Mouse (Mus musculus) kidney, embryonic 15.5 days (tissue): ENCODE measurements around the gene Matn1. TPM values are rescaled to one million over a fixed set of nuclear protein-coding genes. Genes with fewer than 3 reads are reported as not detected.

Source experiments
- ATAC-seq: fragments of 200-750 bp; cut with Nextera tagmentation; replicated peaks from 2 replicates; pipeline ENCODE4 v1.8.0; 2017; ENCODE audit warnings: moderate TSS enrichment; ENCODE audit not compliant: low FRiP score
- H3K27ac ChIP-seq: fragments of 300-500 bp; sonication (generic); 2 replicates; pipeline ENCODE4 v1.5.1; 2015; ENCODE audit warnings: mild to moderate bottlenecking, inconsistent platforms
- H3K27me3 ChIP-seq: fragments of 300-500 bp; sonication (generic); 2 replicates; pipeline ENCODE4 v1.6.1; 2015; ENCODE audit warnings: inconsistent platforms
- H3K36me3 ChIP-seq: fragments of 300-500 bp; sonication (generic); 2 replicates; pipeline ENCODE4 v1.6.1; 2015; ENCODE audit warnings: inconsistent platforms
- H3K4me1 ChIP-seq: fragments of 300-500 bp; sonication (generic); 2 replicates; pipeline ENCODE4 v1.6.1; 2015; ENCODE audit warnings: inconsistent platforms
- H3K4me2 ChIP-seq: fragments of 300-500 bp; sonication (generic); 2 replicates; pipeline ENCODE4 v1.6.1; 2015; ENCODE audit warnings: moderate library complexity, mild to moderate bottlenecking, inconsistent platforms
- H3K4me3 ChIP-seq: fragments of 300-500 bp; sonication (generic); replicated peaks from 2 replicates; pipeline ENCODE4 v1.5.1; 2015; ENCODE audit warnings: mild to moderate bottlenecking, inconsistent platforms
- H3K9ac ChIP-seq: fragments of 300-500 bp; sonication (generic); 2 replicates; pipeline ENCODE4 v1.6.1; 2015; ENCODE audit warnings: mild to moderate bottlenecking, inconsistent platforms
- H3K9me3 ChIP-seq: fragments of 300-500 bp; sonication (generic); replicated peaks from 2 replicates; pipeline ENCODE4 v1.6.1; 2016; ENCODE audit warnings: inconsistent platforms
- WGBS: fragments of 180-500 bp; shearing (Covaris S2); methylation state at CpG from one replicate; pipeline ENCODE4 v1.1.7; 2015; ENCODE audit warnings: mixed read lengths; 5-methylcytosine and 5-hydroxymethylcytosine counted together
- polyA plus RNA-seq: library from polyadenylated mRNA; unstranded; fragments of >200 nt; fragmentation: Nextera tagmentation; extraction: Ambion mirVana; gene quantifications from 2 replicates; pipeline ENCODE4 v1.2.1, GENCODE M21; 2015

Gene Matn1
- polyA plus RNA-seq, 1 experiment from 2014 or later, result 0.49 TPM

DNA sequence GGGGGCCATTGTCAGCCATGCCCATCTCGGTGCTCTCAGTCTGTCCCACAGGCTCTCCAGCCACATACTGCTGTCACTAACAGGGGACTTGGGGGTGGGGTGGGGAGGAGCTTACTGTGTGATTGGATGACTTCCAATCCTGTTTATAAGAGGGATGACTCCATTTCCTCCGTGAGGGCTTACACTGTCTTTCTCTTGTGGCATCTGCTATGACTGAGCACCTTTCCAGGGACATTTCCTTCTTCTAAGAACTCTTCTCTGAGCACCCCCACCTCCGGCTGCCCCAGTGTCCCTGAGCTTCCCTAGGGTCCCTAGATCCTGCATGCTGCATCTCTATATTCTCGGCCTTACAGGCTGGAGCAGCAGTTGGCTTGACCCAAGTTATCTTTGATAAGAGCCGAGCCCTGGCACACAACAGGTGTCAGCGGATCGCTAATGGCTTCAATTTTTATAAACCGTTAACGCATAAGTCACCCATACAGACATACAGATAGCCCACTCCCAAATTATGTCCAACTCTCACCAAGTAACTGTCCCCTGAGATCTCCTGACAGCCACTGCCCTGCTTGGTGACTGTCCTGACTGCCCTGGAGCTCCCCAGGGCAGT, 24.3 kb upstream of the Matn1 start:
- H3K9me3 ChIP-seq, result no peaks in the 10 kb centered on the region
- no peak overlapping the region for H3K4me3 ChIP-seq
- no peak overlapping the region for H3K9ac ChIP-seq
- H3K27ac ChIP-seq, result peak overlapping the region; percentile 68
- H3K4me1 ChIP-seq, result peaks cover 31% of the 10 kb centered on the region
- ATAC-seq, result no peak
- H3K4me2 ChIP-seq, result no peak overlapping the region
- WGBS, result 65% methylated on average over 9 of the region's 9 CpGs
- H3K36me3 ChIP-seq, result no peaks in the 10 kb centered on the region
- no peaks in the 10 kb centered on the region for H3K27me3 ChIP-seq

DNA sequence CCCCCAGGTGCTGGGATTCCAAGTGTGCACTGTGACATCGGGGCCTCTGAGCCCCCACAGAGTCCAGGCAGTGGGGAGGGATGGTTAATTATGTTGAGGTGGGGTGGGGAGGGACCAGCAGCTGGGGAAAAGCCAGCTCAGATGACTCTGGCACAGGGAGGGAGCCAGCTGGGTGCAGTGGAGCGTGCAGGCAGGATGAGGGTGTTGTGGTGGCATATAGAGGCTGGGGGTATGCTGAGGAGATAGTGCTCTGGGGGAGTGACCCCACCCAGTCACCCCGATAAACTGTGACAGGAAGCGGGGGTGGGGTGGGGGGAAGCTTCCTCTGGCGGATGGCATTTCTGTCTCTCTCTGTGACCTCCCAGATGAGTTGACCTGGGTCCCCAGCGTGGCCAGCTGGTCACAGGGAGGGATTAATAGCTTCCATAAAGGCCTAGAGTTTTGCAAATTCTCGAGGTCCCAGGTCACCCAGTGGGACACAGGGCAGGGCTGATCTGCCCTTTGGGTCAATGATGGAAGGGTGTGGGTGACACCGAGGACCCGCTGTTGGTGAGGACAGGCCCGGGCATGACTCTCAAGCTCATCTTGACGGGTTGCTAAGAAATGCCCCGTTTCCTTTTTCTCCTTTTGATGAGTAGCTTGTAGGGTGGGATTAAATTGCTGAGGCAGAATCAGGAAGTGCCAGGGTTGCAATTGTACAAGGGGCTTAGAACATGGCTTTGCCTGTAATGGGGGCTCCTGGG, 23.1 kb upstream of the Matn1 start:
- no peaks in the 10 kb centered on the region for H3K9me3 ChIP-seq
- no peak overlapping the region for H3K4me3 ChIP-seq
- H3K9ac ChIP-seq, result no peak overlapping the region
- no peaks in the 10 kb centered on the region for H3K36me3 ChIP-seq
- no peak overlapping the region for H3K4me2 ChIP-seq
- peak; percentile 89 for ATAC-seq
- WGBS, result 18% methylated on average over 12 of the region's 12 CpGs
- H3K27me3 ChIP-seq, result no peaks in the 10 kb centered on the region
- H3K4me1 ChIP-seq, result peaks cover 28% of the 10 kb centered on the region
- peak overlapping the region; percentile 68 for H3K27ac ChIP-seq

DNA sequence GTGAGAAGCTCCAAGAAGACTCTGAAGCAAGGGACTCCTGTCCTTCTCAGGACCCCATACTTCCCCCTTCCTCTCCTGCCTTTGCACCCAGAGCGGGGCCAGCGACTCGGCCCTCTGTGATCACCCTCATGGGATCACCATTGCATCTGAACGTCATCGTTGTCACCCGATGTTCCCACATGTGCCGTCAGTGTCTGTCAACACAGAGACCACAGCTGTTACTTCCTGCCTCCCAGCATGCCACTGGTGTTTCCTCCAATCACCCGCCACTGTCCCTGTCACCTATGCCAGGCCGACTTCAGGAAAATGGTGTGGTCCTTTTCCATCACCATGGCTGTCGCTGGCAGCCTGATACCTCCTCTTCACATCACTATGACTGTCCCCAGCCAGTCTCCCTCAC, 22.2 kb upstream of the Matn1 start:
- Histone ChIP-seq H3K4me3 (no peak overlapping the region), H3K4me1 (peaks cover 31% of the 10 kb centered on the region), H3K27me3 (no peaks in the 10 kb centered on the region), H3K4me2 (no peak overlapping the region), H3K9ac (no peak overlapping the region), H3K9me3 (no peaks in the 10 kb centered on the region), H3K36me3 (no peaks in the 10 kb centered on the region), H3K27ac (peak overlapping the region; percentile 68; the same call in 1 of the 2 replicates)
- ATAC-seq, result no peak
- WGBS, result 75% methylated on average over 10 of the region's 10 CpGs

DNA sequence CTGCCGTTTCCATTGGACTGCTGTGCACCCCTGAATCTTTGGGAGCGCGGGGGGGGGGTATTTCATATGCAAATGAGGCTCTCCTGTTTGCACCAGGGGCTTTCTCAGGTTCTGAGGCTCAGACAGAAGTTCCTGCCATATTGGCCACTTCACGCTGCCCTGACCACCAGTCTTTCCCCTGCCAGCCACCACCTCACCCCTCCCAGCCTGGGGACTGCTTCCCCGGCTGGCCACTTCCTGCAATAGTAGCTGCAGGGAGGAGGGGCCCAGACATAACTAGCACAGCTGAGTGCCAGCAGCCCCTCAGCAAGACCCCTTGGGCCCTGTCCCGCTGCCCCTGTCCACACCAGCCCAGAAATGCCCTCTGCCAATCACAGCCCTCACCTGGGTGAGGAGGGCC, 17.9 kb upstream of the Matn1 start:
- H3K36me3 ChIP-seq, result no peaks in the 10 kb centered on the region
- no peak overlapping the region for H3K27ac ChIP-seq
- H3K4me1 ChIP-seq, result peaks cover 10% of the 10 kb centered on the region
- no peak overlapping the region for H3K4me3 ChIP-seq
- no peak overlapping the region for H3K4me2 ChIP-seq
- no peaks in the 10 kb centered on the region for H3K27me3 ChIP-seq
- H3K9ac ChIP-seq, result no peak overlapping the region
- ATAC-seq, result no peak
- 53% methylated on average over 6 of the region's 6 CpGs for WGBS
- no peaks in the 10 kb centered on the region for H3K9me3 ChIP-seq

DNA sequence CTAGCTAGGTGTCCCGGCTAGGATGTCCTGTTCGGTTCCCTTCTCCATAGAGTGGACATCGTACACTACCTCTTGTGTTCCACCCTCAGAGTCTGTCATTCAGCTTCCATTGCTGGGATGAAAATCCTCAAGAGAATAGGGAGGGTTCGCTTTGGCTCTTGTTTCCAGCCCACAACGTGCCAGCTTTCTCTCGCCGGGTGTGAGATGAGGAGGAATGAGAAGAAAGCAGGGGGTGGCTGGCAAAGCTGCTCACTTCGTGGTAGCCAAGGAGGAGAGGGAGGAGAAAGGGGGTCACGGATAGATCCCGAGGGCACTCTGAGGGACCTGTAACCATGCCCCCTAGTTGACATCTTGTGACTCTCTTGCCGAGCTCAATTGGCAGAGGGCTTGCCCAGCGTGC, 16.4 kb upstream of the Matn1 start:
- 84% methylated on average over 12 of the region's 12 CpGs for WGBS
- H3K27ac ChIP-seq, result no peak overlapping the region
- no peak overlapping the region for H3K4me3 ChIP-seq
- no peaks in the 10 kb centered on the region for H3K27me3 ChIP-seq
- ATAC-seq, result no peak
- no peak overlapping the region for H3K9ac ChIP-seq
- H3K9me3 ChIP-seq, result no peaks in the 10 kb centered on the region
- H3K4me2 ChIP-seq, result no peak overlapping the region
- H3K36me3 ChIP-seq, result no peaks in the 10 kb centered on the region
- 0 out of 2 replicates have a peak, but pooled peaks cover 3% of the 10 kb centered on the region for H3K4me1 ChIP-seq

DNA sequence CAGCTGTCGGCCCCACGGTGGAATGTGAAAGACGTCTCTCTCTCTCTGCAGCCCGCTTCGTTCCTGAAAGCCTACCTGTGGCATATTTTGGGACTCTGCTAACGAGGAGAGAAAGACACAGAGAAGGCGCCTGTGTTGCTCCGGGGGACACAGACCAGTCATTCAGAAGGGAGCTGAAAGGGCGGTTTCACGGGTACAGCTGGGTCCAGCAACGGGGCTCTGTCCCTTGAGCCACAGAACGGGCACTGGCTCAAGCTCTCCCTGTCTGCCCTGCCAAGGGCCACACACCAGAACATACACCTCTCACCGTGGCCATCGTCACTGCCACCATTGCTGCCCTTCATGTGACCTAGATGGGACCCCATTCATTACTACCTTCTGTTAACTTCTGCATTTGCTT, 1.5 kb upstream of the Matn1 start:
- 65% methylated on average over 14 of the region's 14 CpGs for WGBS
- H3K4me1 ChIP-seq, result 0 out of 2 replicates have a peak, but pooled peaks cover 3% of the 10 kb centered on the region
- no peak overlapping the region for H3K27ac ChIP-seq
- H3K9me3 ChIP-seq, result no peaks in the 10 kb centered on the region
- H3K9ac ChIP-seq, result no peak overlapping the region
- H3K4me3 ChIP-seq, result no peak overlapping the region
- H3K4me2 ChIP-seq, result no peak overlapping the region
- H3K36me3 ChIP-seq, result no peaks in the 10 kb centered on the region
- ATAC-seq, result no peak
- H3K27me3 ChIP-seq, result peaks cover 5% of the 10 kb centered on the region; the same call in 1 of the 2 replicates

DNA sequence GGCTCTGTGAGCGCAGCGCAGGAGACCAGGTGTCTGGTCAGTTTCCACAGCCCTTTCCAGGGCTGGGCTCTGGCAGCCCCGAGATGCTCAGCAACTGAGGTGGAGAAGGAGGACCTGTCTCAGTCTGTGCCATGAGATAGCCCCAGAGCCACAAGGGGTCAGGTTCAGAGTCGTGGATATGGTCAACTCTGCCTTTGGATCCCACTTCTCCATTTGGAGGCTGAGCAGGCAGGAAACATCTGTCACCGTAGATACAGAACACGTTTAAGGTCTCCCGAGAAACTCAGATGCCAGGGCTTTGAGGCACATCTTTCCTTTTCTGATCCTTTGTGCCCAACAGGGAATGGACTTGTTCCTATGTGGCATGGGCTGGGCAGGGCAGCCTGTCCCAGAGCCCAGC, 594 bp downstream of the Matn1 start:
- H3K4me2 ChIP-seq, result no peak overlapping the region
- H3K9me3 ChIP-seq, result no peaks in the 10 kb centered on the region
- 69% methylated on average over 7 of the region's 7 CpGs for WGBS
- H3K36me3 ChIP-seq, result no peaks in the 10 kb centered on the region
- H3K4me3 ChIP-seq, result no peak overlapping the region
- ATAC-seq, result no peak
- peaks cover 5% of the 10 kb centered on the region; the same call in 1 of the 2 replicates for H3K27me3 ChIP-seq
- no peak overlapping the region for H3K9ac ChIP-seq
- 0 out of 2 replicates have a peak, but pooled peaks cover 3% of the 10 kb centered on the region for H3K4me1 ChIP-seq
- no peak overlapping the region for H3K27ac ChIP-seq

DNA sequence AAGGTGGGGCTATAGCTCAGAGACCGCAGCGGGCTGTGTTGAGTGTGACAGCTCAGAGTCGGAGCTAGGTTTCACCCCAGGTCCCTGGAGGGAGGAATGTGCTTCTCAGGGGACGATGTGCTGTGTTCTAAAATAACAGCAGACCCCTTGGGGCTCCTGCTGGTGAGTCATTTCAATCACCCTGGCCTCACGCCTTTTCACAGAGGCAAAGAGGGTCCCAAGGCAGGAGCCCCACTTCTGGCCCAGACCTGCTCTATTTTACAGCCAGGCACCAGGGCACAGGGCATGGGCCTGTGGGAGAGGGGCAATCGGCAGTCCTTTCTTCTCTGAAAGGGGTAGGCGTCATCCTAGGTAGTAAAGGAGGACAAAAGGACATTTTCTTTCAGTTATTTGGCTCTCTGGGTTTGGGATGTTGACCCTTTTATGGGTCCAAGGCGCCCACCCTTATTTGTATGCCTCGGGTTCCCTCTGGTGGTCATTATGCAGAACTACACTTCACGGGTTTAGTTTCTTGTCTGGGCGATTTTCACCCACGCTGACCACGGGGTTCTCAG, 3.0 kb downstream of the Matn1 start:
- 0 out of 2 replicates have a peak, but pooled peaks cover 3% of the 10 kb centered on the region for H3K4me1 ChIP-seq
- no peak overlapping the region for H3K27ac ChIP-seq
- no peak overlapping the region for H3K4me3 ChIP-seq
- H3K9ac ChIP-seq, result no peak overlapping the region
- H3K9me3 ChIP-seq, result no peaks in the 10 kb centered on the region
- peaks cover 5% of the 10 kb centered on the region; the same call in 1 of the 2 replicates for H3K27me3 ChIP-seq
- no peaks in the 10 kb centered on the region for H3K36me3 ChIP-seq
- no peak for ATAC-seq
- 19% methylated on average over 13 of the region's 13 CpGs for WGBS
- no peak overlapping the region for H3K4me2 ChIP-seq

DNA sequence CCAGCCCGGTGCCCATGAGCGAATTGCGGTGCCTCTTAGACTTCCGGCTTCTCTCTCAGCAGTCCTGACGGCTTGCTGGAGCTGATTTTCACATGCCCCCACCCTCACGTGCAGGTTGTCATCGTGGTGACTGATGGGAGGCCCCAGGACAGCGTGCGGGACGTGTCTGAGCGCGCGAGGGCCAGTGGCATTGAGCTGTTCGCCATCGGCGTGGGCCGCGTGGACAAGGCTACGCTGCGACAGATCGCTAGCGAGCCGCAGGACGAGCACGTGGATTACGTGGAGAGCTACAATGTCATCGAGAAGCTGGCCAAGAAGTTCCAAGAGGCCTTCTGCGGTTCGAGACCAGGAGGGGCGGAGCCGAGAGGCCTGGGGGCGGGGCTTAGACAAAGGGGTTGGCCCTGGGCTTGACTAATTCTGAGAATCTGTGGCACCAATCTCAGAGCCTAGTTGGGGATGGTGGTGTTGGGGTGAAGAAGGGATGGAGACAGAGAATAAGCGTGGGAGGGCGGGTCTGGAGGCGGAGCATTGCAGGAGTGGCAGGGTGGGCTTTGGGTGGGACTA, 5.7 kb downstream of the Matn1 start:
- Histone ChIP-seq H3K4me2 (no peak overlapping the region), H3K9ac (no peak overlapping the region), H3K36me3 (no peaks in the 10 kb centered on the region), H3K9me3 (no peaks in the 10 kb centered on the region), H3K27ac (no peak overlapping the region), H3K4me1 (0 out of 2 replicates have a peak, but pooled peaks cover 3% of the 10 kb centered on the region), H3K4me3 (no peak overlapping the region), H3K27me3 (no peaks in the 10 kb centered on the region)
- 86% methylated on average over 35 of the region's 35 CpGs for WGBS
- no peak for ATAC-seq

DNA sequence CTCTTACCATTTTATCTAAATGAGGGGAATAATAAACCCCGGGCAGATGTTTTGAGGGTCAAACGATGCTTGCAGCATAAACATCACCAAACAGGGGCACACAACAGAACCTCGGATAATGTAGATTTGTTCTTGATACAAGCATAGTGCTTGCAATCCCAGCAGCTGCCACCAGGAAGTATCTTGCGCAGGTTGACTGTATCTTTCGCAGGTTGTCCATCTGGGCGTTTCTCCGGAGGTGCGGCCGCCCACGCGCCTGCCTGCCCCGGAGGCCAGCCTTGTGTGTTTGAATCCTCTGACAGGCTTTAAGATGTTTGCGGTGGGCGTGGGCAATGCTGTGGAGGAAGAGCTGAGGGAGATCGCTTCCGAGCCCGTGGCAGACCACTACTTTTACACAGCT, 8.3 kb downstream of the Matn1 start:
- H3K4me2 ChIP-seq, result 0 out of 2 replicates have a peak overlapping the region, but pooled peaks have one; percentile 28
- no peaks in the 10 kb centered on the region for H3K4me1 ChIP-seq

DNA sequence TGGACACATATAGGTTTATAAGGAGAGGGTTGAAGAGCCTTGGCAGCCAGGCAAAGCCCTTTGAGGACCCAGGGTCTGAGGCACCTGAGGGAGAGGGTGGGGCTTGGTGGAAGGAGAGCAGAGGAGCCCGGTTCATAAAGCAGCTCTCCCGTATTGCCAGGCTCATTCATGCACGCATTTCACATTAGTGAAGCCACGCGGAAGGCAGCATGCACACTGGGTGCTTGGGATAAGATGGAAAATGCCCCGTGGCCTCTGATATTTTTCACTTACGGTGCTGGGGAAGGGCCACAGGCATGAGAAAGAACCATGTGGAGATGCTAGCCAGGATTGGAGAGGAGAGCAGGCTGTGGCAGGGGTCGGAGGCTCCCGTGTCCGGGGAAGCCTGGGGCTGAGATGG, 13.0 kb downstream of the Matn1 start:
- WGBS, result 59% methylated on average over 10 of the region's 10 CpGs
- Histone ChIP-seq H3K4me3 (no peak overlapping the region), H3K27me3 (no peaks in the 10 kb centered on the region), H3K27ac (no peak overlapping the region), H3K9ac (no peak overlapping the region), H3K4me2 (no peak overlapping the region), H3K4me1 (peaks cover 3% of the 10 kb centered on the region; the same call in 1 of the 2 replicates), H3K36me3 (no peaks in the 10 kb centered on the region), H3K9me3 (no peaks in the 10 kb centered on the region)
- no peak for ATAC-seq

More for the DNA sequence above, 8.3 kb downstream of the Matn1 start:
- no peak for ATAC-seq
- Histone ChIP-seq H3K9ac (no peak overlapping the region), H3K9me3 (no peaks in the 10 kb centered on the region), H3K4me3 (no peak overlapping the region), H3K27ac (no peak overlapping the region), H3K27me3 (no peaks in the 10 kb centered on the region), H3K36me3 (no peaks in the 10 kb centered on the region)
- WGBS, result 39% methylated on average over 17 of the region's 17 CpGs

DNA sequence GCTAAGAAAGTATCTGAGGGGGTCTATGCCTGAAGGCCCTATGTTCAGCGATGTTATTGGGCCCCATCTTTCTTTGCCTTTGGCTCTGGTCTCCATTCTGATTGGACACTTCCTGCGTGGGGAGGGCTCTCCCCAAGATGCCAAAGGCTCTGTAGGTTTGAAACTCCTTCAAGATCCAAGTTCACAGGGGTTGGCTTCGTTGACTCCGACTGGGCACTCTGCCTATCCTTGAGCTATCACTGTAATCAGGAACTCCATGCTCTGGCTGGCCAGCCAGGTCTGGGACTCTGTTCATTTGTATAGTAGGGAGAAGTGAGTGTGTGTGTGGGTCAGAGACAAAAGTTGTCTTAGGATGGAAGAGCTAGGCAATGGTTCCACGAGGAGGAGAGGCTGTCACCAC, 14.6 kb downstream of the Matn1 start:
- ATAC-seq, result no peak
- Histone ChIP-seq H3K4me2 (no peak overlapping the region), H3K9ac (no peak overlapping the region), H3K27me3 (no peaks in the 10 kb centered on the region), H3K4me1 (peaks cover 3% of the 10 kb centered on the region; the same call in 1 of the 2 replicates), H3K27ac (no peak overlapping the region), H3K9me3 (no peaks in the 10 kb centered on the region), H3K4me3 (no peak overlapping the region), H3K36me3 (no peaks in the 10 kb centered on the region)
- WGBS, result 70% methylated on average over 5 of the region's 5 CpGs
